9 mouse cellular contexts compared by ENCODE assay signal in the genomic region with DNA sequence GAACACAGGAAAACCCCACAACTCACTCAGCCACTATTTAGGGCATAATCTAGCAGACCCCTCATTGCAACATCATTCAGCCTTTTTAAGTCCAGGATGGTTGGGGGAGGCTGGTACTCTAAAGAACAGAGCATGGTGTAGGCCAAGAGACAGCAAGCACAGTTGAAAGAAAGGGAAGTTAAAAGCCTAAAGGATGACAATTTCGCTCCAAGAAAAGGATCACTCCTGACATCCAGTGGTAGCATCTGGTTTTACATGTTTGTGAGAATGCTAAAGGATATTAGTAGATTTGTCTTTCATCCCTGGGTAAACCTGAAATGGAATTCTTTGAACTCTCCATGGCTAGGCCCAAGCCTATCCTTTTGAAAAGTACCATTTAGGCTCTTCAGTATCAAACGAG. TPM values are rescaled to one million over a fixed set of nuclear protein-coding genes. Genes with fewer than 3 reads are reported as not detected.
A peak's percentile ranks its signal among the peaks of the same experiment; 100 is the strongest.
DNase-seq lines count a peak whose midpoint lies in the region; ATAC-seq lines count a peak whose summit lies in the region.
"Had no signal": no experiment of that assay in that cellular context is flagged by ENCODE, and none has a peak within 500 bp of the region (broad histone marks: within the 10 kb centered on the region; RNA-seq: fewer than 3 reads in every experiment).

No protein-coding gene starts in this region.

- DNase-seq in limb, embryonic 11.5 days (ENCODE audit: low spot score): peak; percentile 35
- DNase-seq in limb, embryonic 10.5 days (ENCODE audit: low spot score): no peak
- DNase-seq in R1 (ENCODE audit: low read depth, low spot score): peak; percentile 18
- DNase-seq in embryo, embryonic 11 days: peak; percentile 24
- DNase-seq in kidney, postnatal 10 days: peak; percentile 37
- DNase-seq in mesoderm, embryonic 11.5 days (ENCODE audit: low read depth, low spot score): peak; percentile 27
- DNase-seq in thymus, postnatal 25 days: no peak
- DNase-seq: liver, embryonic 13.5 days had no signal

- no peaks in the 10 kb centered on the region for H3K36me3 ChIP-seq in limb, embryonic 11.5 days (ENCODE audit: control insufficient read depth, insufficient read depth, low read length)
- no peaks in the 10 kb centered on the region for H3K36me3 ChIP-seq in limb, embryonic 10.5 days
- H3K36me3 ChIP-seq: embryonic facial prominence, embryonic 15.5 days; liver, embryonic 13.5 days had no signal

- H3K27me3 ChIP-seq in limb, embryonic 11.5 days (ENCODE audit: control insufficient read depth, insufficient read depth, low read length): no peaks in the 10 kb centered on the region
- H3K27me3 ChIP-seq in limb, embryonic 10.5 days (ENCODE audit: low read depth, poor library complexity, severe bottlenecking): no peaks in the 10 kb centered on the region
- H3K27me3 ChIP-seq: embryonic facial prominence, embryonic 15.5 days; liver, embryonic 13.5 days had no signal

- H3K4me1 ChIP-seq in limb, embryonic 11.5 days (ENCODE audit: control insufficient read depth, insufficient read depth, low read length): no peaks in the 10 kb centered on the region
- no peaks in the 10 kb centered on the region for H3K4me1 ChIP-seq in limb, embryonic 10.5 days
- H3K4me1 ChIP-seq: embryonic facial prominence, embryonic 15.5 days; liver, embryonic 13.5 days had no signal

- 39% methylated on average over 2 of the region's 2 CpGs for WGBS in limb, embryonic 11.5 days
- 35% methylated on average over 2 of the region's 2 CpGs for whole genome bisulfite sequencing in limb, embryonic 10.5 days

- H3K9ac ChIP-seq in limb, embryonic 11.5 days (ENCODE audit: low read length): no peak overlapping the region
- H3K9ac ChIP-seq: embryonic facial prominence, embryonic 15.5 days; liver, embryonic 13.5 days had no signal

- no peak overlapping the region for H3K4me3 ChIP-seq in limb, embryonic 11.5 days (ENCODE audit: low read depth, low read length)
- no peak overlapping the region for H3K4me3 ChIP-seq in limb, embryonic 10.5 days
- H3K4me3 ChIP-seq: embryonic facial prominence, embryonic 15.5 days; liver, embryonic 13.5 days had no signal

- no peak overlapping the region for H3K4me2 ChIP-seq in limb, embryonic 11.5 days (ENCODE audit: low read depth, severe bottlenecking)
- H3K4me2 ChIP-seq: embryonic facial prominence, embryonic 15.5 days; liver, embryonic 13.5 days had no signal

- no peak overlapping the region for H3K27ac ChIP-seq in limb, embryonic 11.5 days (replicated peaks; ENCODE audit: low read depth, low read length)
- H3K27ac ChIP-seq in limb, embryonic 10.5 days: no peak overlapping the region
- H3K27ac ChIP-seq: embryonic facial prominence, embryonic 15.5 days; liver, embryonic 13.5 days had no signal

- no peak for ATAC-seq in limb, embryonic 11.5 days (ENCODE audit: insufficient number of reproducible peaks, low FRiP score, low TSS enrichment, low read depth)

- H3K9me3 ChIP-seq in limb, embryonic 11.5 days (ENCODE audit: control insufficient read depth, low read length): no peaks in the 10 kb centered on the region
- H3K9me3 ChIP-seq in limb, embryonic 10.5 days (replicated peaks): no peaks in the 10 kb centered on the region
- H3K9me3 ChIP-seq: embryonic facial prominence, embryonic 15.5 days; liver, embryonic 13.5 days had no signal

RNA-seq across cellular contexts. Expression of a gene that starts 43.9 kb away (rescaled TPM):
- polyA plus RNA-seq in limb, embryonic 11.5 days (2014; fragmentation: Nextera tagmentation; extraction: Ambion mirVana): 2.0 and 2.3 TPM in 2 replicates
- 2.1 and 2.2 TPM in 2 replicates for polyA plus RNA-seq in limb, embryonic 10.5 days (2016; fragmentation: Nextera tagmentation; extraction: Ambion mirVana)

Comparison
In these comparisons a context has a peak if more than half of its experiments do, and no peak if none do; other contexts are left out.
1. DNase-seq: peak in limb, embryonic 11.5 days (single experiment), R1 (single experiment), embryo, embryonic 11 days (single experiment), kidney, postnatal 10 days (single experiment) and mesoderm, embryonic 11.5 days (single experiment); none in limb, embryonic 10.5 days (single experiment) and thymus, postnatal 25 days (single experiment).